Mouse (Mus musculus): ENCODE measurements at regions not wholly inside any gene's neighbourhood (a gene's known extent, or its start where the extent isn't known, plus 50 kb on each side); places are given as distances from the start of the nearest gene placed in this dataset.

- TF ChIP-seq CTCF (IDR thresholded peaks at IDR 0.05; ENCODE audit: extremely low read depth, insufficient read depth, low read length) = no peak
- no peak for TF ChIP-seq POLR2A (IDR thresholded peaks at IDR 0.05; ENCODE audit: extremely low read depth, insufficient read depth, low read length)
These were observed 435.7 kb upstream of the Acvr2a start for GRCm38 (mm10) chr2:48378160-48378559.

Measured in cortical plate, adult 2 months (tissue).